Mouse (Mus musculus): ENCODE data around the gene Fzd1.

Fzd1 gene

DNA sequence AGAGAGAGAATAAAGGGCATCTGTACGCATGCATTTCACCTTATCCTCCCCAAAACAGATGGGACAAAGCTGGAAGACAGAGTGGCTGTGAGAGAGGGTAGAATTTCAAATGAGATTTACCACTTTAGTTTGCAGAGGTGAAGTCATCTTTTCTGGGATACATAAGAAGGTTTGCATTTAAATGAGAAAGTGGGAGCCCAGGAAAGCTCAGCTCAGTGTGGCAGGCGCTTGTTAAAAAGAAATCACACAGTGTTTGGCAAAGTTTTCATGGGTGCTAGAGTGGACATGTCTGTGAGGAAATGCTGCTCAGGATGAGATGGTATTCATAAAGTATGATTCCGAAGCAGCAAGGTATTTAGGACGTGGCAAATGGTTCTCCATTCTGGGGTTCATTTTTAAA lies 15.1 kb downstream of the Fzd1 start:
- no peak for DNase-seq

GRCm38 (mm10) chr5:4737013-4737412 lies 20.8 kb downstream of the Fzd1 start:
- DNase-seq: no peak

- DNase-seq: no peak
Measured at GRCm38 (mm10) chr5:4735461-4735860, 22.4 kb downstream of the Fzd1 start.

DNA sequence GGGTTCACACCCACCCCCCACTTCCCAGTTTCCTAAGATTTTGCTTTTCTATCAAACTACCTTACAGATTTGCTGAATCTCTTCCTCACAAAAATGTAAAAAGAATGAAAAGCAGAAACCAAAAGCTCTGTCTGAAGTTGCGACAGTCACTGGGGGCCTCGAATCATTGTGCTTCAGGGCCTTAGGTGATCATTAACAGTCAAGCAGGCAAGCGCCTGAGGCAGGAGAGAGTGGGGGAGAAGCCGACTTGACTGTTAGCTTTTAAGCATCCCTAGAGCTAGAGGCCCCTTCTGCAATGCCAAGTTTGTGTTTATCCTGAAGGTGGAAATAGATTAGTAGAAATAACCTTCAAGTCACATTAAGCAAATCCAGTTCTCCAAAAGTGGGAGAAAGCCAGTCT lies 24.6 kb downstream of the Fzd1 start:
- no peak for DNase-seq

DNA sequence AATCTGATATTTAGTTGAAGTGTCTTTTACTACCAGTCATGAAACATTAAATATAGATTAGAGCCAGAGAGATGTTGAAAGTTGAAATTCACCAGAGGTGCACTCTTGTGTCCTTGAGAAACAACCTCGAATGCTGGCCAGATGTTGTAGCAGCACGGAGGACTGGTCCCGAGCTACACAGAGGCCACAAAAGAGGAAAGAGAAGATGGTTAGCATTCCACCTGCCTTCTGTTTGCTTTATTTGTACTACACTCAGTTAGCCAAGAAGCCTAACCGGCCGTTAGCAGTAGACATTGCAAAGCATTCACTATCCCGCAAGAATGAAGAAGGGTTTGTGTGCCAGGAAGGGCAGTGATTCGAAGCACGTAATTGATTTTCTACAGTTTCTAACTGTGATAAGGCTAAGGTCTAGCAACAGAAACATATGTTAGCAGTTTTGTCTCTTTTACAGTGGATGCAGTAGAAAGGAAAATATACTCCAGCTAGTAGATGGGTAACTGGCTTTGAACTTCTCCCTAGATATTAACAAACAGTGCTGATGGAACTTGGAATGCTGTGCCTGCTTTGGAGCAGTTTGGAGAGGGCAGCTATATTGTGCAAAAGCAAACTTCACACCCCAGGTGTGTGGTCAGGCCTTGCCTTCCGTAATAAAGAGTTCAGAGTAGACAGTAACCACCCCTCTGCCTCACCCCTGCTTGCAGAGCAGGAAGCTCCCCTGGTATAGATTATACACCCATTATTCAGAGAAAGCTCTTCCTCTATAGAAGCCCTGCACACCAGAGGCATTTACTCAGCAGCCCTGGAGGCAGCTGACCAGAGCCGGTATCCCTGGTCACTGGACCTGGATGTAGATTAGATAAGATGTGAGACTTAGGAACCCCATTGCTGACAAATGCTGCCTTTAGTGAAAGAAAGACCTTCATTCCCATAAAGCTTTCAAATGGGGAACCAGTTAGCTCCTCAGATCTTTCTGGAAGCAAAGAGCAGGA lies 25.3 kb downstream of the Fzd1 start:
- DNase-seq: no peak

DNA sequence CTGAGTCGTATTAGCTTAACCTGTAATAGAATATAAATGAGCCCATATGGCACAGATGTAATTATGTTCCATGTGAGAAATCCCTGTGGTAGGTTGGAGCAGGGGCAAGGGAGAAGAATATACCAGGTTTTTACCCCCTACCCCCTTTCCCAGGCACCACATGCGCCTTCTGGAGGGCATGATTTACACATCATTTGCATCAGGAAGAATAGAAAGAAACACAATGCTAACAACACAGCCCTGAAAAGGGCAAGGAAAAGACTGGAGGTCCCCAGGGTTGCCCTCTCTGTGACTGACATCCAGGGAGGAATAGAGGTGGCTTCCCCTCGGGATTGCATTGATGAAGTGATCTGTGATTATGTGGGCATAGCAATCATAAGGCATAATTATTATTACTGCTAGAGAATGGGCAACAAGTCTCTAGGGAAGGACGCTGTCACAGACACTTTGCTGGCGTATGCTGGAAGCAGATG lies 26.1 kb downstream of the Fzd1 start:
- DNase-seq: no peak

- no peak for DNase-seq
Measured at GRCm38 (mm10) chr5:4731064-4731463, 26.8 kb downstream of the Fzd1 start.

All from cerebellum, postnatal 25 days (tissue).